Mouse (Mus musculus) E14TG2a.4 (cell line): ENCODE data around the gene Fshb.

Experiments used
- H3K27me3 ChIP-seq: 2 replicates; pipeline ENCODE4 v1.6.1; 2014; ENCODE audit warnings: low read length, control low read depth; ENCODE audit not compliant: insufficient read depth
- H3K36me3 ChIP-seq: 2 replicates; pipeline ENCODE4 v1.6.1; 2014; ENCODE audit warnings: low read length, control low read depth; ENCODE audit not compliant: insufficient read depth
- H3K4me1 ChIP-seq: replicated peaks from 2 replicates; pipeline ENCODE4 v1.6.1; 2014; ENCODE audit warnings: low read depth, low read length, control low read depth
- H3K4me3 ChIP-seq: replicated peaks from 2 replicates; pipeline ENCODE4 v1.5.1; 2014; ENCODE audit warnings: mild to moderate bottlenecking, low read length
- H3K9me3 ChIP-seq: 2 replicates; pipeline ENCODE4 v1.6.1; 2014; ENCODE audit warnings: low read length, control low read depth
- CTCF ChIP-seq: conservative IDR thresholded peaks from 2 replicates; pipeline ENCODE4 v1.5.1; 2014; ENCODE audit warnings: low read length
- NANOG ChIP-seq: IDR thresholded peaks from 2 replicates; pipeline ENCODE4 v1.6.1; 2014; ENCODE audit warnings: borderline replicate concordance, low read length, mixed read lengths
- POU5F1 ChIP-seq: IDR thresholded peaks from 2 replicates; pipeline ENCODE4 v1.6.1; 2014; ENCODE audit warnings: low read length, borderline replicate concordance

Gene Fshb

GRCm38 (mm10) chr2:107019331-107019730, 40.1 kb downstream of the Fshb start:
- H3K9me3 ChIP-seq = no peaks in the 10 kb centered on the region
- H3K4me1 ChIP-seq = 0 out of 2 replicates have a peak, but pooled peaks cover 3% of the 10 kb centered on the region
- no peak for TF ChIP-seq CTCF
- no peak for TF ChIP-seq NANOG
- no peak for TF ChIP-seq POU5F1
- no peaks in the 10 kb centered on the region for H3K27me3 ChIP-seq
- H3K4me3 ChIP-seq = no peak overlapping the region
- no peaks in the 10 kb centered on the region for H3K36me3 ChIP-seq

GRCm38 (mm10) chr2:107013161-107013560, 46.3 kb downstream of the Fshb start:
- H3K36me3 ChIP-seq = no peaks in the 10 kb centered on the region
- no peak for TF ChIP-seq CTCF
- TF ChIP-seq POU5F1 = no peak
- no peak for TF ChIP-seq NANOG
- H3K4me1 ChIP-seq = 0 out of 2 replicates have a peak, but pooled peaks cover 3% of the 10 kb centered on the region
- no peaks in the 10 kb centered on the region for H3K9me3 ChIP-seq
- H3K27me3 ChIP-seq = no peaks in the 10 kb centered on the region
- H3K4me3 ChIP-seq = no peak overlapping the region

GRCm38 (mm10) chr2:107012318-107012717, 47.1 kb downstream of the Fshb start:
- TF ChIP-seq NANOG (no peak), POU5F1 (no peak)

DNA sequence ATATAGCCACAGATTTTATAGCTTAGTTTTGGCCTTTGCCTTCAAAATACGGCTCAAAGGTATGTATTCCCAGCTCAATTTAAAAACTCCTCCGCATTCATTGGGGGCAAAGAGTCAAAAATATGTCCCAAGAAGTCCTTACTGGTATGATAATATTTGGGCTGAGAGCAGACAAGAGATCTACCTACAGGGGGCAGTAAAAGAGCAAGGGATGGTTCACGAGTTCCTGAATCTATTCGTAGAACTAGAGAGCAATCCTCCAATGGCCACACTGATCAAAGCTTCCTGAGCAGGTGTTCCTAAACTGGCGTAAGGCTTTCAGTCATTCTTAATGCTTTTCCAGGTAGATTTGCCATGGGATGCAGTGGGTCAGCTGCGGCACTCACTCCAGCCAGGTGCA, 49.3 kb downstream of the Fshb start:
- H3K4me3 ChIP-seq = no peak overlapping the region
- no peaks in the 10 kb centered on the region for H3K27me3 ChIP-seq
- H3K36me3 ChIP-seq = no peaks in the 10 kb centered on the region
- peak; percentile 52 for TF ChIP-seq CTCF
- TF ChIP-seq POU5F1 = no peak
- no peaks in the 10 kb centered on the region for H3K9me3 ChIP-seq
- no peaks in the 10 kb centered on the region for H3K4me1 ChIP-seq

More at GRCm38 (mm10) chr2:107012318-107012717, 47.1 kb downstream of the Fshb start:
- H3K4me3 ChIP-seq = no peak overlapping the region
- no peaks in the 10 kb centered on the region for H3K9me3 ChIP-seq
- no peaks in the 10 kb centered on the region for H3K36me3 ChIP-seq
- H3K4me1 ChIP-seq = 0 out of 2 replicates have a peak, but pooled peaks cover 3% of the 10 kb centered on the region
- H3K27me3 ChIP-seq = no peaks in the 10 kb centered on the region

- H3K9me3 ChIP-seq = no peaks in the 10 kb centered on the region
- H3K27me3 ChIP-seq = no peaks in the 10 kb centered on the region
- TF ChIP-seq POU5F1 = no peak
- no peak for TF ChIP-seq CTCF
- no peak for TF ChIP-seq NANOG
- H3K4me3 ChIP-seq = no peak overlapping the region
- no peaks in the 10 kb centered on the region for H3K4me1 ChIP-seq
- H3K36me3 ChIP-seq = no peaks in the 10 kb centered on the region
These were observed 53.1 kb downstream of the Fshb start for GRCm38 (mm10) chr2:107006378-107006777.
